Mouse (Mus musculus) liver, embryonic 13.5 days (tissue): Measurements from ENCODE around the gene Ugt1a9. TPM values are rescaled to one million over a fixed set of nuclear protein-coding genes. Genes with fewer than 3 reads are reported as not detected.
A peak's percentile ranks its signal among the peaks of the same experiment; 100 is the strongest.
"Not testable (repeated sequence)": the region's sequence is repeated elsewhere in the genome, so short reads cannot be mapped to it uniquely, and the experiment has no call there.

ENCODE experiments used
- ATAC-seq: fragments of 200-750 bp; cut with Nextera tagmentation; 2 replicates; pipeline ENCODE4 v1.8.0; 2017; ENCODE audit warnings: low read depth, mild to moderate bottlenecking, moderate number of reproducible peaks, moderate library complexity
- DNase-seq: peaks from one replicate; pipeline ENCODE4 v3.0.0; 2022
- H3K27ac ChIP-seq: fragments of 300-500 bp; sonication (generic); 2 replicates; pipeline ENCODE4 v1.5.1; 2015; ENCODE audit warnings: moderate library complexity, mild to moderate bottlenecking, inconsistent platforms
- H3K27me3 ChIP-seq: fragments of 300-500 bp; sonication (generic); 2 replicates; pipeline ENCODE4 v1.6.1; 2015; ENCODE audit warnings: mild to moderate bottlenecking, inconsistent platforms
- H3K36me3 ChIP-seq: fragments of 300-500 bp; sonication (generic); 2 replicates; pipeline ENCODE4 v1.6.1; 2015; ENCODE audit warnings: mild to moderate bottlenecking, inconsistent platforms
- H3K4me1 ChIP-seq: fragments of 300-500 bp; sonication (generic); replicated peaks from 2 replicates; pipeline ENCODE4 v1.6.1; 2015; ENCODE audit warnings: inconsistent platforms
- H3K4me2 ChIP-seq: fragments of 300-500 bp; sonication (generic); 2 replicates; pipeline ENCODE4 v1.6.1; 2015; ENCODE audit warnings: inconsistent platforms, mild to moderate bottlenecking, moderate library complexity
- H3K4me3 ChIP-seq: fragments of 300-500 bp; sonication (generic); replicated peaks from 2 replicates; pipeline ENCODE4 v1.5.1; 2015; ENCODE audit warnings: mild to moderate bottlenecking, inconsistent platforms
- H3K9ac ChIP-seq: fragments of 300-500 bp; sonication (generic); 2 replicates; pipeline ENCODE4 v1.6.1; 2015; ENCODE audit warnings: mild to moderate bottlenecking, inconsistent platforms
- H3K9me3 ChIP-seq: fragments of 300-500 bp; sonication (generic); replicated peaks from 2 replicates; pipeline ENCODE4 v1.6.1; 2016; ENCODE audit warnings: inconsistent platforms
- WGBS: fragments of 180-500 bp; shearing (Covaris S2); methylation state at CpG from one replicate; pipeline ENCODE4 v1.1.7; 2015; ENCODE audit not compliant: insufficient replicate concordance; 5-methylcytosine and 5-hydroxymethylcytosine counted together
- polyA plus RNA-seq: library from polyadenylated mRNA; unstranded; fragments of >200 nt; fragmentation: Nextera tagmentation; extraction: Ambion mirVana; gene quantifications from 2 replicates; pipeline ENCODE4 v1.2.1, GENCODE M21; 2015

The Ugt1a9 gene
- polyA plus RNA-seq, 1 experiment from 2014 or later: 0.16 TPM

- no peaks in the 10 kb centered on the region for H3K27me3 ChIP-seq
- DNase-seq: no peak
Measured at GRCm38 (mm10) chr1:88224029-88224776, 153.6 kb downstream of the Ugt1a9 start.

GRCm38 (mm10) chr1:88225301-88225700 is 154.7 kb downstream of the Ugt1a9 start:
- not testable (repeated sequence) for H3K27ac ChIP-seq, H3K27me3 ChIP-seq, H3K4me1 ChIP-seq, H3K4me3 ChIP-seq, H3K9ac ChIP-seq, ATAC-seq, H3K4me2 ChIP-seq, DNase-seq, H3K36me3 ChIP-seq
- 20% methylated on average over 2 of the region's 2 CpGs for WGBS
- H3K9me3 ChIP-seq: peaks cover 38% of the 10 kb centered on the region

More at GRCm38 (mm10) chr1:88224029-88224776, 153.6 kb downstream of the Ugt1a9 start:
- ATAC-seq: no peak
- 49% methylated on average over 2 of the region's 2 CpGs for WGBS
- Histone ChIP-seq H3K27ac (no peak overlapping the region), H3K4me1 (no peaks in the 10 kb centered on the region), H3K36me3 (no peaks in the 10 kb centered on the region), H3K9ac (no peak overlapping the region), H3K4me3 (no peak overlapping the region), H3K4me2 (no peak overlapping the region), H3K9me3 (peaks cover 27% of the 10 kb centered on the region)

- Histone ChIP-seq H3K4me1 (no peaks in the 10 kb centered on the region), H3K9ac (no peak overlapping the region), H3K9me3 (peaks cover 41% of the 10 kb centered on the region), H3K4me2 (no peak overlapping the region), H3K36me3 (no peaks in the 10 kb centered on the region), H3K27ac (no peak overlapping the region), H3K27me3 (no peaks in the 10 kb centered on the region), H3K4me3 (no peak overlapping the region)
- ATAC-seq (no peak), DNase-seq (no peak)
Measured at GRCm38 (mm10) chr1:88225741-88226140, 155.1 kb downstream of the Ugt1a9 start.

GRCm38 (mm10) chr1:88226670-88227379 is 156.2 kb downstream of the Ugt1a9 start, which contains the start of gene Mroh2a:
Gene Mroh2a (plus strand): TSS chr1:88226986.
- peaks cover 47% of the 10 kb centered on the region for H3K9me3 ChIP-seq
- DNase-seq: no peak
- H3K4me3 ChIP-seq: no peak within 1 kb of the TSS
- no peaks in the 10 kb centered on the region for H3K27me3 ChIP-seq
- no peaks in the 10 kb centered on the region for H3K4me1 ChIP-seq
- 32% methylated on average over 5 of the region's 5 CpGs for WGBS
- no peak within 1 kb of the TSS for H3K27ac ChIP-seq
- H3K4me2 ChIP-seq: no peak within 1 kb of the TSS
- ATAC-seq: no peak
- H3K9ac ChIP-seq: no peak within 1 kb of the TSS
- no peaks in the 10 kb centered on the region for H3K36me3 ChIP-seq

- no peaks in the 10 kb centered on the region for H3K36me3 ChIP-seq
- H3K4me2 ChIP-seq: no peak overlapping the region
- H3K9me3 ChIP-seq: peaks cover 54% of the 10 kb centered on the region
- ATAC-seq: no peak
- H3K4me3 ChIP-seq: no peak overlapping the region
- no peak for DNase-seq
- H3K27ac ChIP-seq: no peak overlapping the region
- WGBS: 42% methylated on average over 2 of the region's 2 CpGs
- H3K9ac ChIP-seq: no peak overlapping the region
- H3K4me1 ChIP-seq: no peaks in the 10 kb centered on the region
- no peaks in the 10 kb centered on the region for H3K27me3 ChIP-seq
Measured at GRCm38 (mm10) chr1:88227482-88227881, 156.9 kb downstream of the Ugt1a9 start.

- Histone ChIP-seq H3K4me1 (no peaks in the 10 kb centered on the region), H3K9me3 (peaks cover 60% of the 10 kb centered on the region), H3K9ac (no peak overlapping the region), H3K4me2 (no peak overlapping the region), H3K27ac (no peak overlapping the region), H3K4me3 (no peak overlapping the region), H3K27me3 (no peaks in the 10 kb centered on the region), H3K36me3 (no peaks in the 10 kb centered on the region)
- 57% methylated on average over 7 of the region's 7 CpGs for WGBS
- ATAC-seq (no peak), DNase-seq (no peak)
Measured at GRCm38 (mm10) chr1:88228121-88228520, 157.5 kb downstream of the Ugt1a9 start.

GRCm38 (mm10) chr1:88229566-88229965 is 159.0 kb downstream of the Ugt1a9 start:
- no peak overlapping the region for H3K9ac ChIP-seq
- no peaks in the 10 kb centered on the region for H3K27me3 ChIP-seq
- no peak overlapping the region for H3K4me2 ChIP-seq
- H3K9me3 ChIP-seq: peaks cover 74% of the 10 kb centered on the region
- H3K27ac ChIP-seq: no peak overlapping the region
- 54% methylated on average over 3 of the region's 3 CpGs for WGBS
- no peaks in the 10 kb centered on the region for H3K36me3 ChIP-seq
- ATAC-seq (no peak), DNase-seq (no peak)
- no peak overlapping the region for H3K4me3 ChIP-seq
- no peaks in the 10 kb centered on the region for H3K4me1 ChIP-seq

GRCm38 (mm10) chr1:88229986-88230385 is 159.4 kb downstream of the Ugt1a9 start:
- H3K27me3 ChIP-seq: no peaks in the 10 kb centered on the region
- H3K9me3 ChIP-seq: peaks cover 78% of the 10 kb centered on the region
- no peak overlapping the region for H3K27ac ChIP-seq
- H3K36me3 ChIP-seq: no peaks in the 10 kb centered on the region
- ATAC-seq (0 out of 2 replicates have a peak, but pooled peaks have one; percentile 8), DNase-seq (no peak)
- 62% methylated on average over 5 of the region's 5 CpGs for WGBS
- no peaks in the 10 kb centered on the region for H3K4me1 ChIP-seq
- no peak overlapping the region for H3K4me3 ChIP-seq
- no peak overlapping the region for H3K9ac ChIP-seq
- no peak overlapping the region for H3K4me2 ChIP-seq

- no peaks in the 10 kb centered on the region for H3K4me1 ChIP-seq
- ATAC-seq (no peak), DNase-seq (no peak)
- H3K9me3 ChIP-seq: peaks cover 81% of the 10 kb centered on the region
- H3K36me3 ChIP-seq: no peaks in the 10 kb centered on the region
- 59% methylated on average over 7 of the region's 7 CpGs for WGBS
- H3K9ac ChIP-seq: no peak overlapping the region
- no peaks in the 10 kb centered on the region for H3K27me3 ChIP-seq
- H3K4me2 ChIP-seq: no peak overlapping the region
- H3K4me3 ChIP-seq: no peak overlapping the region
- H3K27ac ChIP-seq: no peak overlapping the region
Measured at GRCm38 (mm10) chr1:88230421-88230820, 159.8 kb downstream of the Ugt1a9 start.

GRCm38 (mm10) chr1:88230981-88231802 is 160.6 kb downstream of the Ugt1a9 start:
- ATAC-seq (no peak), DNase-seq (no peak)
- no peak overlapping the region for H3K4me2 ChIP-seq
- H3K4me3 ChIP-seq: no peak overlapping the region
- no peak overlapping the region for H3K9ac ChIP-seq
- H3K27me3 ChIP-seq: no peaks in the 10 kb centered on the region
- peaks cover 82% of the 10 kb centered on the region for H3K9me3 ChIP-seq
- H3K4me1 ChIP-seq: no peaks in the 10 kb centered on the region
- H3K27ac ChIP-seq: no peak overlapping the region
- 57% methylated on average over 6 of the region's 6 CpGs for WGBS
- no peaks in the 10 kb centered on the region for H3K36me3 ChIP-seq

- DNase-seq (no peak), ATAC-seq (no peak)
- 49% methylated on average over 7 of the region's 7 CpGs for WGBS
- Histone ChIP-seq H3K27me3 (no peaks in the 10 kb centered on the region), H3K9ac (no peak overlapping the region), H3K4me1 (no peaks in the 10 kb centered on the region), H3K9me3 (peaks cover 79% of the 10 kb centered on the region), H3K36me3 (no peaks in the 10 kb centered on the region), H3K27ac (no peak overlapping the region), H3K4me2 (no peak overlapping the region), H3K4me3 (no peak overlapping the region)
Measured at GRCm38 (mm10) chr1:88231803-88232499, 161.4 kb downstream of the Ugt1a9 start.
